Mouse (Mus musculus): Measurements from ENCODE around the gene Plscr2. TPM values are rescaled to one million over a fixed set of nuclear protein-coding genes. Genes with fewer than 3 reads are reported as not detected.

The Plscr2 gene
- polyA plus RNA-seq, 1 experiment from 2014 or later = 0.33 TPM

GRCm38 (mm10) chr9:92270927-92271326 is 4.5 kb upstream of the Plscr2 start:
- Histone ChIP-seq H3K36me3 (ENCODE audit: control insufficient read depth, insufficient read depth, low read length) (0 out of 2 replicates have a peak, but pooled peaks cover 3% of the 10 kb centered on the region), H3K9me3 (ENCODE audit: control insufficient read depth, low read length) (no peaks in the 10 kb centered on the region), H3K27me3 (ENCODE audit: control insufficient read depth, insufficient read depth, low read length) (no peaks in the 10 kb centered on the region), H3K9ac (ENCODE audit: low read length) (no peak overlapping the region), H3K4me1 (ENCODE audit: control insufficient read depth, insufficient read depth, low read length) (no peaks in the 10 kb centered on the region), H3K4me2 (no peak overlapping the region), H3K27ac (ENCODE audit: low read depth, low read length) (no peak overlapping the region), H3K4me3 (ENCODE audit: low read depth, low read length) (no peak overlapping the region)
- WGBS = 47% methylated on average over 4 of the region's 4 CpGs
- ATAC-seq (ENCODE audit: low FRiP score) (no peak), DNase-seq (ENCODE audit: low spot score, missing footprints) (no peak)

DNA sequence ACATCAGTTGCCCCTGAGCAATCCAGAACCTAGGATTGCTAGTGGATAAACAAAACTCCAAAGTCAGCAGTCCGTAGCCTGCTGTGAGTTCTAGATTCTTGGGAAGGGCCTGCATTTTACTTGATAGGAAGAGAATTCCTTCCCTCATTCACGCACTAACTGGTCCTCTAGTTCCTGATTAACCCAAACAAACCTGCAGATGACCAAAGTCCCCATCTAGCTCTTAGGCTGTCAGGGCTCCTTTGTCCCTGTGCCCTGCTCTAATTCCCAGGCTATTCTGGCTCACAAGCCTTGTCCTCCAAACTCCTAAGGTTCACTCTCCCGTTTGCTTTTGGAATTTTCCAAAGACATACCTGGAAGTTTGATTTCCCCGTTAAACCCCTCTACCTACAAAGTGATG is 2.8 kb upstream of the Plscr2 start:
- no peak overlapping the region for H3K27ac ChIP-seq (ENCODE audit: low read depth, low read length)
- no peak overlapping the region for H3K4me3 ChIP-seq (ENCODE audit: low read depth, low read length)
- 0 out of 2 replicates have a peak, but pooled peaks cover 3% of the 10 kb centered on the region for H3K36me3 ChIP-seq (ENCODE audit: control insufficient read depth, insufficient read depth, low read length)
- H3K4me1 ChIP-seq (ENCODE audit: control insufficient read depth, insufficient read depth, low read length) = no peaks in the 10 kb centered on the region
- no peaks in the 10 kb centered on the region for H3K27me3 ChIP-seq (ENCODE audit: control insufficient read depth, insufficient read depth, low read length)
- no peak for DNase-seq (ENCODE audit: low spot score, missing footprints)
- H3K9ac ChIP-seq (ENCODE audit: low read length) = no peak overlapping the region
- no peak overlapping the region for H3K4me2 ChIP-seq
- no peak for ATAC-seq (ENCODE audit: low FRiP score)
- 89% methylated on average over 4 of the region's 4 CpGs for WGBS
- no peaks in the 10 kb centered on the region for H3K9me3 ChIP-seq (ENCODE audit: control insufficient read depth, low read length)

DNA sequence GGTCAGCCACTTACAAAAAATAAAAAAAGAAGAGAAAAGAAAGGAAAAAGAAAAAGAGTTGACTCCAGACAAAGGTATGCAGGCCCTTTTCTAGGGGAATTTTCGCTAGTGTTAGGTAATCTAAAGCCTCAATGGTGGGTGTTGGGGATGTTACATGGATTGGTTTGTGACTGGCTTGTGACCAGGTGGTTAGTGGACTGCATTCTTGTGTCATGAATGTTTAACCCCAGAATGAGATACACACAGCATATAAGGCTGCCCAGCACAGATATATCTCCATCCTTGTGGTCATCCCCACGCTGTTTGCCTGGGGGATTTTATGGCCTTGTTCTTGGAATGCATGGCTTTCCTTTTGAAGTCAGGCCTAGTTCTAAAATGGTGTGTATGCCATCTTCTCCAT is 2.1 kb upstream of the Plscr2 start:
- H3K4me1 ChIP-seq (ENCODE audit: control insufficient read depth, insufficient read depth, low read length) = no peaks in the 10 kb centered on the region
- H3K27me3 ChIP-seq (ENCODE audit: control insufficient read depth, insufficient read depth, low read length) = no peaks in the 10 kb centered on the region
- no peak for ATAC-seq (ENCODE audit: low FRiP score)
- no peak for DNase-seq (ENCODE audit: low spot score, missing footprints)
- H3K9me3 ChIP-seq (ENCODE audit: control insufficient read depth, low read length) = no peaks in the 10 kb centered on the region
- 89% methylated on average over 2 of the region's 2 CpGs for WGBS
- no peak overlapping the region for H3K4me3 ChIP-seq (ENCODE audit: low read depth, low read length)
- no peak overlapping the region for H3K4me2 ChIP-seq
- no peak overlapping the region for H3K9ac ChIP-seq (ENCODE audit: low read length)
- no peak overlapping the region for H3K27ac ChIP-seq (ENCODE audit: low read depth, low read length)
- H3K36me3 ChIP-seq (ENCODE audit: control insufficient read depth, insufficient read depth, low read length) = 0 out of 2 replicates have a peak, but pooled peaks cover 3% of the 10 kb centered on the region

DNA sequence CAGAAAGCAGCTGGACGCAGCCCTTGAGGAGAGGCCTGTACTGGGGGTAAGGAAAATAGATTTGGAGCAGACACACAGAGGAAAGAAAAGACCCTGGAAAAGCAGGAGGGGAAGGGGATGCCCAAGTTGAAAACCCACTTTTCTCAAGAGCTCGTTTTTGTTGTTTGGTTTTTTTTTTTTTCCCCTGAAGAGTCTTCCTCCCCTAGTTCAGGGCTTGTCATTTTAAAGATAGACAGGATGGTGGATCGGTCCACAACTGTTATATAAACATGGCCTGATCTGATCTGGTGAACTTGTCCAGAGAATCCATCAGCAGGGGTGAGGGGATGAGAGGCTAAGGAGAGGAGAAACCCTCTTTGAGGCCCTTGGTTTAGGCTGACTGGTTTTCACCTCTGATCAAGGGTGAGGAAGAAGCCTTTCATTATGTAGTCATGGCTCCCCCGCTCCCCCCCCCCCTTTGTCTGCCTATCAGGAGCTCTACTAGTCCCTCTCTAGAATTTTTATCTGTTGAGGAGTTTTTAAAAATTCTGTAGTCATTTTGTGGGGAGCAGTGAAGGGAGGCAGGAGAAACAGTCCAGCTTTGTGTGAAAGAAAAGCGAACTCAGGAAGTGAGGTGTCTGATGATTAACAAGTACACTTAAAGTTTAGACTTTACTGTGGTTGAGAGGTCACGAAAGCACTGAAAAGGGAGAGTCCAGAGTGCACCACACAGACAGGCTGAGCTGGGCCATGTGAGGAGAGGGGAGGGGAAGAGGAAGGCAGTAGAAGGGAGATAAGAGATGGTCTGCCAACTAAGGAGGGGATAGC is 1.2 kb upstream of the Plscr2 start:
- no peaks in the 10 kb centered on the region for H3K9me3 ChIP-seq (ENCODE audit: control insufficient read depth, low read length)
- peak; percentile 33; the same call in 1 of the 2 replicates for ATAC-seq (ENCODE audit: low FRiP score)
- no peak overlapping the region for H3K4me2 ChIP-seq
- H3K9ac ChIP-seq (ENCODE audit: low read length) = no peak overlapping the region
- no peak overlapping the region for H3K27ac ChIP-seq (ENCODE audit: low read depth, low read length)
- H3K27me3 ChIP-seq (ENCODE audit: control insufficient read depth, insufficient read depth, low read length) = no peaks in the 10 kb centered on the region
- no peak for DNase-seq (ENCODE audit: low spot score, missing footprints)
- no peaks in the 10 kb centered on the region for H3K4me1 ChIP-seq (ENCODE audit: control insufficient read depth, insufficient read depth, low read length)
- 81% methylated on average over 6 of the region's 6 CpGs for WGBS
- H3K4me3 ChIP-seq (ENCODE audit: low read depth, low read length) = no peak overlapping the region
- 0 out of 2 replicates have a peak, but pooled peaks cover 3% of the 10 kb centered on the region for H3K36me3 ChIP-seq (ENCODE audit: control insufficient read depth, insufficient read depth, low read length)

DNA sequence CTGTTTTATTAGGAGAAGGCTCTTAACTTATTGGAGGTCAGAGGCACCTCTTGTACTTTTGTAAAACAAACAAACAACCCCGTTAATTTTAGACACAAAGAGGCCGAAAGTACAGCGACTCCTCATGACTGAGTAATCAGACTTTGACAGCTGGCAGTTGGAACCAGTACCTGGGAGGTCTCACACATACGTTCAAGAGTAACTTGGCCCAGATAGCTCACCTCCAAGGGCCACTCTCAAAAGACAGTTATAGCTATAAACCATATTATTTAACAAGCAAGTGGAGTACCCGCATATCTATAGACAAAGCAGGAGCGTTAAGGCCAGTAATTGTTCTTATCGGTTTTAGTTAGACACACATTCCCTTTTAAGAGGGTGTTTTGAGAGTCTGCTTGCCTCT is 958 bp downstream of the Plscr2 start:
- H3K27ac ChIP-seq (ENCODE audit: low read depth, low read length) = no peak overlapping the region
- no peaks in the 10 kb centered on the region for H3K27me3 ChIP-seq (ENCODE audit: control insufficient read depth, insufficient read depth, low read length)
- no peak overlapping the region for H3K4me2 ChIP-seq
- DNase-seq (ENCODE audit: low spot score, missing footprints) (no peak), ATAC-seq (ENCODE audit: low FRiP score) (no peak)
- no peaks in the 10 kb centered on the region for H3K4me1 ChIP-seq (ENCODE audit: control insufficient read depth, insufficient read depth, low read length)
- no peaks in the 10 kb centered on the region for H3K36me3 ChIP-seq (ENCODE audit: control insufficient read depth, insufficient read depth, low read length)
- H3K9me3 ChIP-seq (ENCODE audit: control insufficient read depth, low read length) = no peaks in the 10 kb centered on the region
- H3K4me3 ChIP-seq (ENCODE audit: low read depth, low read length) = no peak overlapping the region
- H3K9ac ChIP-seq (ENCODE audit: low read length) = no peak overlapping the region
- WGBS = 84% methylated on average over 7 of the region's 7 CpGs

DNA sequence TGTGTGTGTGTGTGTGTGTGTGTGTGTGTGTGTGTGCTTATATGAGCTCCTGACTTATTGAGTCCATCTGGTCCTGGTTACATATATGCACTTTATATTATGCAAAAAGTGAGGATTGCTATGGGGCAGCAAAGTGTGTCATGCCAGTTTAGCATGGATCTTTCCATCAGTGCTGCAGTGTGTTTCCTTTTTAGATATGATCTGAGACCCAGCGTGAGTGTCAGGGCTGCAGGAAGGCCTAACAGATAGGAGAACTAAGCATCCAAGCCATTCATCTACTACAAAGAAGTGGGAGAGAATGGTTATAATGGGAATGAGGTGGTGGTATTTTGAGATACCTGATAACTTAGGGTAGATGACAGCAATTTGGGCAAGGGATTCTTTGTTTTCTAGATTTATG is 4.6 kb downstream of the Plscr2 start:
- 93% methylated on average over 1 of the region's 1 CpGs for WGBS
- ATAC-seq (ENCODE audit: low FRiP score) = no peak
- no peaks in the 10 kb centered on the region for H3K4me1 ChIP-seq (ENCODE audit: control insufficient read depth, insufficient read depth, low read length)

DNA sequence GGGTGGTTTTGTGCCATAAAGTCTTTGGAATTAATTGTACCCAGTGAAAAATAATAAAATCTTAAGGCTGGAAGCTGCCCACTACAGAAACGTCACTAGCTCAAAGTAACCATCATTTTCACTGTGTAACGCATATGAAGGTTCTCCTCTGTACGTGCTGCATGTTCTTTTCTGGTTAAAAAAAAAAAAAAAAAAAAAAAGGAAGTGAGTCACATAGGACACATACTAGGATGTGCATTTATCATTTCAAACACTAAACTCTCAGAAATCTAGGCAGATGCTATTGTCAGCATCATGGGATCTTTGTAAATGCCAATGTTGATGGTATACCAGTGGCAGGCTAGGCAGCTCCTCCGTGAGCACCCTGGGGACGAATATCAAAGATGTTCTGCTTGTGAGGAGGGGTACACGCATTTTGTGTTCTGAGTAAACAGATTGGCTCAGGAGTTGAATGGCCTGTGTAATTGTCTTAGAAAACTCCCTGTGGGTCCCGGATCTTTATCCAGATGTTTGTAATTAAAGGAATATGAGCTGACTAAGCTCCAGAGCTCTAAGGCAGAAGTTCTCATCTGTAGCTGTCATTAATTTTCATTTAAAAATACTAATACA is 7.3 kb downstream of the Plscr2 start:
- no peak overlapping the region for H3K4me2 ChIP-seq
- no peaks in the 10 kb centered on the region for H3K4me1 ChIP-seq (ENCODE audit: control insufficient read depth, insufficient read depth, low read length)
- H3K27ac ChIP-seq (ENCODE audit: low read depth, low read length) = no peak overlapping the region
- 44% methylated on average over 7 of the region's 7 CpGs for whole genome bisulfite sequencing
- DNase-seq (ENCODE audit: low spot score, missing footprints) (no peak), ATAC-seq (ENCODE audit: low FRiP score) (peak; percentile 40; the same call in 1 of the 2 replicates)
- no peak overlapping the region for H3K4me3 ChIP-seq (ENCODE audit: low read depth, low read length)
- no peaks in the 10 kb centered on the region for H3K36me3 ChIP-seq (ENCODE audit: control insufficient read depth, insufficient read depth, low read length)
- H3K9ac ChIP-seq (ENCODE audit: low read length) = no peak overlapping the region
- H3K27me3 ChIP-seq (ENCODE audit: control insufficient read depth, insufficient read depth, low read length) = no peaks in the 10 kb centered on the region
- no peaks in the 10 kb centered on the region for H3K9me3 ChIP-seq (ENCODE audit: control insufficient read depth, low read length)

More for the DNA sequence above, 4.6 kb downstream of the Plscr2 start:
- H3K4me2 ChIP-seq = no peak overlapping the region
- H3K36me3 ChIP-seq (ENCODE audit: control insufficient read depth, insufficient read depth, low read length) = no peaks in the 10 kb centered on the region
- H3K4me3 ChIP-seq (ENCODE audit: low read depth, low read length) = no peak overlapping the region
- H3K9ac ChIP-seq (ENCODE audit: low read length) = no peak overlapping the region
- H3K27ac ChIP-seq (ENCODE audit: low read depth, low read length) = no peak overlapping the region
- no peaks in the 10 kb centered on the region for H3K9me3 ChIP-seq (ENCODE audit: control insufficient read depth, low read length)
- H3K27me3 ChIP-seq (ENCODE audit: control insufficient read depth, insufficient read depth, low read length) = no peaks in the 10 kb centered on the region
- no peak for DNase-seq (ENCODE audit: low spot score, missing footprints)

- no peak overlapping the region for H3K27ac ChIP-seq (ENCODE audit: low read depth, low read length)
- H3K4me3 ChIP-seq (ENCODE audit: low read depth, low read length) = no peak overlapping the region
- no peaks in the 10 kb centered on the region for H3K36me3 ChIP-seq (ENCODE audit: control insufficient read depth, insufficient read depth, low read length)
- H3K9ac ChIP-seq (ENCODE audit: low read length) = no peak overlapping the region
- ATAC-seq (ENCODE audit: low FRiP score) (no peak), DNase-seq (ENCODE audit: low spot score, missing footprints) (no peak)
- H3K4me1 ChIP-seq (ENCODE audit: control insufficient read depth, insufficient read depth, low read length) = no peaks in the 10 kb centered on the region
- H3K4me2 ChIP-seq = no peak overlapping the region
- 76% methylated on average over 3 of the region's 3 CpGs for WGBS
- no peaks in the 10 kb centered on the region for H3K9me3 ChIP-seq (ENCODE audit: control insufficient read depth, low read length)
- no peaks in the 10 kb centered on the region for H3K27me3 ChIP-seq (ENCODE audit: control insufficient read depth, insufficient read depth, low read length)
Measured at GRCm38 (mm10) chr9:92289675-92290074, 14.3 kb downstream of the Plscr2 start.

GRCm38 (mm10) chr9:92292169-92292568 is 16.8 kb downstream of the Plscr2 start:
- no peaks in the 10 kb centered on the region for H3K9me3 ChIP-seq (ENCODE audit: control insufficient read depth, low read length)
- no peak overlapping the region for H3K4me2 ChIP-seq
- no peaks in the 10 kb centered on the region for H3K36me3 ChIP-seq (ENCODE audit: control insufficient read depth, insufficient read depth, low read length)
- DNase-seq (ENCODE audit: low spot score, missing footprints) (no peak), ATAC-seq (ENCODE audit: low FRiP score) (no peak)
- 61% methylated on average over 2 of the region's 2 CpGs for WGBS
- H3K4me3 ChIP-seq (ENCODE audit: low read depth, low read length) = no peak overlapping the region
- H3K27me3 ChIP-seq (ENCODE audit: control insufficient read depth, insufficient read depth, low read length) = no peaks in the 10 kb centered on the region
- H3K27ac ChIP-seq (ENCODE audit: low read depth, low read length) = no peak overlapping the region
- H3K9ac ChIP-seq (ENCODE audit: low read length) = no peak overlapping the region
- H3K4me1 ChIP-seq (ENCODE audit: control insufficient read depth, insufficient read depth, low read length) = no peaks in the 10 kb centered on the region

Measured in midbrain, embryonic 11.5 days (tissue).